Mouse (Mus musculus): Measurements from ENCODE around the gene Gm9049. TPM values are rescaled to one million over a fixed set of nuclear protein-coding genes. Genes with fewer than 3 reads are reported as not detected.

The Gm9049 gene
- polyA plus RNA-seq, 1 experiment from 2014 or later, result 0.11 TPM

Other genes with a start within 250 kb of the Gm9049 start
- 37.6 and 38.9 TPM in 2 replicates for gene Mdm1, start 212.3 kb downstream of the Gm9049 start, polyA plus RNA-seq (2015; fragmentation: Nextera tagmentation; extraction: Ambion mirVana)
- not detected in 2 replicates for gene Il22, start 149.2 kb downstream of the Gm9049 start, polyA plus RNA-seq (2015; fragmentation: Nextera tagmentation; extraction: Ambion mirVana)
- gene Gm32717, start 113.3 kb downstream of the Gm9049 start, polyA plus RNA-seq (2015; fragmentation: Nextera tagmentation; extraction: Ambion mirVana), result 0.06 TPM in 1 of 2 replicates, not detected in the other
- 0.06 TPM in 1 of 2 replicates, not detected in the other for gene Gm32802, start 95.4 kb downstream of the Gm9049 start, polyA plus RNA-seq (2015; fragmentation: Nextera tagmentation; extraction: Ambion mirVana)
- not detected in 2 replicates for gene Iltifb, start 59.1 kb downstream of the Gm9049 start, polyA plus RNA-seq (2015; fragmentation: Nextera tagmentation; extraction: Ambion mirVana)
- gene Gm9040, start 27.1 kb downstream of the Gm9049 start, polyA plus RNA-seq (2015; fragmentation: Nextera tagmentation; extraction: Ambion mirVana), result not detected in 2 replicates
- not detected in 2 replicates for gene Gm9044, start 21.7 kb downstream of the Gm9049 start, polyA plus RNA-seq (2015; fragmentation: Nextera tagmentation; extraction: Ambion mirVana)
- gene Gm9045, start 16.3 kb downstream of the Gm9049 start, polyA plus RNA-seq (2015; fragmentation: Nextera tagmentation; extraction: Ambion mirVana), result 0.09 and 0.11 TPM in 2 replicates
- not detected in 2 replicates for gene Gm9046, start 10.8 kb downstream of the Gm9049 start, polyA plus RNA-seq (2015; fragmentation: Nextera tagmentation; extraction: Ambion mirVana)
- not detected in 2 replicates for gene Gm9048, start 5.4 kb downstream of the Gm9049 start, polyA plus RNA-seq (2015; fragmentation: Nextera tagmentation; extraction: Ambion mirVana)
- not detected in 2 replicates for gene Ifng, start 86.9 kb upstream of the Gm9049 start, polyA plus RNA-seq (2015; fragmentation: Nextera tagmentation; extraction: Ambion mirVana)